Mouse (Mus musculus): ENCODE measurements around the gene Adcy3.

Gene Adcy3

GRCm38 (mm10) chr12:4243805-4244204 is 110.9 kb downstream of the Adcy3 start:
- no peak for DNase-seq (ENCODE audit: low spot score)

GRCm38 (mm10) chr12:4245742-4246141 is 112.8 kb downstream of the Adcy3 start:
- DNase-seq (ENCODE audit: low spot score): no peak

GRCm38 (mm10) chr12:4249786-4250185 is 116.9 kb downstream of the Adcy3 start:
- DNase-seq (ENCODE audit: low spot score): no peak

- peak; percentile 64 for DNase-seq (ENCODE audit: low spot score)
These were observed 120.1 kb downstream of the Adcy3 start for GRCm38 (mm10) chr12:4252742-4253655.
